19 mouse cellular contexts compared by ENCODE assay signal in genomic region chr2:78980661-78981229, GRCm38 (mm10).
A peak's percentile ranks its signal among the peaks of the same experiment; 100 is the strongest.
DNase-seq lines count a peak whose midpoint lies in the region; ATAC-seq and TF ChIP-seq lines count a peak whose summit lies in the region.
"Had no signal": no experiment of that assay in that cellular context is flagged by ENCODE, and none has a peak within 500 bp of the region (broad histone marks: within the 10 kb centered on the region; RNA-seq: fewer than 3 reads in every experiment).

No protein-coding gene starts in this region.

- no peaks in the 10 kb centered on the region for H3K36me3 ChIP-seq in intestine, postnatal 0 days (ENCODE audit: control insufficient read depth, insufficient read depth)
- H3K36me3 ChIP-seq: heart, embryonic 10.5 days; hindbrain, embryonic 10.5 days; limb, embryonic 13.5 days; lung, embryonic 15.5 days; midbrain, embryonic 12.5 days; neural tube, embryonic 12.5 days had no signal

- H3K27me3 ChIP-seq in intestine, postnatal 0 days (replicated peaks; ENCODE audit: control insufficient read depth, insufficient read depth, low read length), result no peaks in the 10 kb centered on the region
- H3K27me3 ChIP-seq: limb, embryonic 13.5 days; lung, embryonic 15.5 days; midbrain, embryonic 12.5 days; neural tube, embryonic 12.5 days had no signal

- H3K4me1 ChIP-seq in bone marrow macrophage, adult 2 months (ENCODE audit: control insufficient read depth, insufficient read depth, low read length), result peaks cover 13% of the 10 kb centered on the region
- H3K4me1 ChIP-seq in intestine, postnatal 0 days (replicated peaks; ENCODE audit: control insufficient read depth, insufficient read depth, low read length), result peaks cover 8% of the 10 kb centered on the region; the same call in 1 of the 2 replicates
- H3K4me1 ChIP-seq: heart, embryonic 10.5 days; hindbrain, embryonic 10.5 days; midbrain, embryonic 12.5 days; neural tube, embryonic 12.5 days had no signal

- no peak for TF ChIP-seq POLR2A in bone marrow macrophage, adult 2 months (IDR thresholded peaks at IDR 0.05; ENCODE audit: borderline replicate concordance, low read depth, low read length)

- ATAC-seq in intestine, postnatal 0 days, result peak; percentile 92

- no peak for TF ChIP-seq CTCF in bone marrow macrophage, adult 2 months (IDR thresholded peaks at IDR 0.05; ENCODE audit: low read depth, low read length)
- no peak for TF ChIP-seq CTCF in intestine, postnatal 0 days (IDR thresholded peaks at IDR 0.05; ENCODE audit: low read depth)

- H3K4me3 ChIP-seq in bone marrow macrophage, adult 2 months (ENCODE audit: insufficient read depth, low read length), result no peak overlapping the region
- H3K4me3 ChIP-seq in intestine, postnatal 0 days (ENCODE audit: low read depth, low read length), result no peak overlapping the region
- H3K4me3 ChIP-seq: heart, embryonic 10.5 days; hindbrain, embryonic 10.5 days; limb, embryonic 13.5 days; lung, embryonic 15.5 days; midbrain, embryonic 12.5 days; neural tube, embryonic 12.5 days had no signal

- peak; percentile 36 for DNase-seq in adrenal gland, adult 2 months
- no peak for DNase-seq in adrenal gland, postnatal 10 days
- peak; percentile 10 for DNase-seq in 416B (ENCODE audit: low read depth)
- no peak for DNase-seq in gastrocnemius, postnatal 10 days
- no peak for DNase-seq in cerebellum, adult 9-11 months
- DNase-seq in layer of hippocampus, postnatal 14 days (ENCODE audit: low spot score in 2 of 2), result no peak
- DNase-seq: cerebellum, adult 18-20 months; cerebellum, postnatal 36 days; right cerebral cortex, adult 18-20 months had no signal

- H3K27ac ChIP-seq in bone marrow macrophage, adult 2 months (ENCODE audit: insufficient read depth, low read depth, low read length), result peak overlapping the region; percentile 6; the same call in 1 of the 2 replicates
- no peak overlapping the region for H3K27ac ChIP-seq in intestine, postnatal 0 days (ENCODE audit: low read depth, low read length)
- H3K27ac ChIP-seq: heart, embryonic 10.5 days; hindbrain, embryonic 10.5 days; limb, embryonic 13.5 days; liver, embryonic 14.5 days; lung, embryonic 15.5 days; macrophage; midbrain, embryonic 12.5 days; neural tube, embryonic 12.5 days had no signal

- no peak overlapping the region for H3K4me2 ChIP-seq in intestine, postnatal 0 days (replicated peaks; ENCODE audit: low read depth)
- H3K4me2 ChIP-seq: limb, embryonic 13.5 days; lung, embryonic 15.5 days; midbrain, embryonic 12.5 days; neural tube, embryonic 12.5 days had no signal

- no peak overlapping the region for H3K9ac ChIP-seq in intestine, postnatal 0 days (ENCODE audit: low read depth, low read length)
- H3K9ac ChIP-seq: limb, embryonic 13.5 days; liver, embryonic 14.5 days; lung, embryonic 15.5 days; midbrain, embryonic 12.5 days; neural tube, embryonic 12.5 days had no signal

- 91% methylated on average over 1 of the region's 1 CpGs for WGBS in intestine, postnatal 0 days

- H3K9me3 ChIP-seq in intestine, postnatal 0 days (ENCODE audit: control insufficient read depth), result no peaks in the 10 kb centered on the region
- H3K9me3 ChIP-seq: heart, embryonic 10.5 days; hindbrain, embryonic 10.5 days; limb, embryonic 13.5 days; lung, embryonic 15.5 days; midbrain, embryonic 12.5 days; neural tube, embryonic 12.5 days had no signal

Comparison
In these comparisons a context has a peak if more than half of its experiments do, and no peak if none do; other contexts are left out.
1. DNase-seq: peak in adrenal gland, adult 2 months (single experiment) and 416B (single experiment); none in adrenal gland, postnatal 10 days (single experiment), gastrocnemius, postnatal 10 days (single experiment), cerebellum, adult 9-11 months (single experiment) and layer of hippocampus, postnatal 14 days (0 of 2).